Comparison of ENCODE assay signal across 10 mouse cellular contexts in the genomic region with DNA sequence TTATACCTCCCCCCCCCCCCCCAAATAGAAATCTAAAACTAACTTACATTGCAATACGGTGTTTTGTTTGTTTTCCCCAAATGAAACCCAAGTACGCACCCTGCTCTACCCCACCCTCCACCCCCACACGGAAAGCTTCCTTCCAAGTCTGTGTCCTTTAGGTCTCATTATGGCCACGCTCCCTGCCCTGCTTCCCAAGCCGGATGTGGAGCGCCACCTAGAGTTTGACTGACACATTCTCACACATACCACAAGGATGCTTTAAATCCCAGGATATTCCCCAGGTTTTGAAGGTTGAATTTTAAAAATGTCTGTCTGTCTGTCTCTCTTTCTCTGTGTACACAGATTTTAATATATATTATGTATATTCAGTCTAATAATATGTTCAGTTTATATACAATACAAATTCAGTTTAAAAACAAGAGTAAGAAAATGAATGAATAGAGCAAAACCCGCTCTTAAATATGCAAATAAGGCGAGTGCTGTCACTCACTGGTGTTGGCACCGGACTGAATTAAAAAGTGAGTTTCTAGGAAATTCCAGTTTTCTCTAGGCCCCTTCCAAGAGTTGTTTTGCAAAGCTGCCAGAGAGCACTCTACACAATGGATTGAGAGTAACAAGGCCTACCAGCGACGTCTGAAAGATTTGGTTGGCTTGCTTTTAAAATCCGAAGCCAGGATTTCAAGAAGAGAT.
DNase-seq lines count a peak whose midpoint lies in the region; ATAC-seq lines count a peak whose summit lies in the region.
"Had no signal": no experiment of that assay in that cellular context is flagged by ENCODE, and none has a peak within 500 bp of the region (broad histone marks: within the 10 kb centered on the region; RNA-seq: fewer than 3 reads in every experiment).

No protein-coding gene starts in this region.

- peak; percentile 75; the same call in 1 of the 2 replicates for ATAC-seq in embryonic facial prominence, embryonic 15.5 days (ENCODE audit: insufficient number of reproducible peaks, low FRiP score, low TSS enrichment, low read depth)
- no peak for ATAC-seq in granulocyte monocyte progenitor cell, adult 5-6 weeks (replicated peaks; ENCODE audit: poor library complexity, severe bottlenecking)

- intact Hi-C loops in left cerebral cortex, postnatal 25 days (cut with DNase I) = no loop called here

- no peaks in the 10 kb centered on the region for H3K27me3 ChIP-seq in embryonic facial prominence, embryonic 15.5 days
- H3K27me3 ChIP-seq: liver, embryonic 15.5 days had no signal

- peak; percentile 18 to 39 for DNase-seq in right cerebral cortex, adult 2 months (ENCODE audit: low spot score in 2 of 2)
- DNase-seq in right cerebral cortex, postnatal 36 days (ENCODE audit: low spot score in 2 of 2) = no peak
- peak; percentile 75 for DNase-seq in adrenal gland, postnatal 25 days
- peak; percentile 78 for DNase-seq in heart, postnatal 4 days
- peak; percentile 12 to 22 for DNase-seq in left cerebral cortex, postnatal 25 days (ENCODE audit: low spot score in 2 of 2)
- peak; percentile 76 for DNase-seq in retina, postnatal 1 day

- H3K4me3 ChIP-seq in embryonic facial prominence, embryonic 15.5 days (replicated peaks) = no peak overlapping the region
- H3K4me3 ChIP-seq: erythroblast, embryonic 14.5 days; liver, embryonic 15.5 days had no signal

- H3K36me3 ChIP-seq in embryonic facial prominence, embryonic 15.5 days = no peaks in the 10 kb centered on the region
- H3K36me3 ChIP-seq: liver, embryonic 15.5 days had no signal

- H3K4me2 ChIP-seq in embryonic facial prominence, embryonic 15.5 days (replicated peaks) = no peak overlapping the region
- H3K4me2 ChIP-seq: liver, embryonic 15.5 days had no signal

- no peaks in the 10 kb centered on the region for H3K9me3 ChIP-seq in embryonic facial prominence, embryonic 15.5 days (replicated peaks)
- H3K9me3 ChIP-seq: liver, embryonic 15.5 days had no signal

- H3K9ac ChIP-seq in embryonic facial prominence, embryonic 15.5 days = no peak overlapping the region
- H3K9ac ChIP-seq: liver, embryonic 15.5 days had no signal

- no peaks in the 10 kb centered on the region for H3K4me1 ChIP-seq in embryonic facial prominence, embryonic 15.5 days
- H3K4me1 ChIP-seq: liver, embryonic 15.5 days had no signal

- WGBS in embryonic facial prominence, embryonic 15.5 days = 45% methylated on average over 12 of the region's 12 CpGs

- H3K27ac ChIP-seq in embryonic facial prominence, embryonic 15.5 days (replicated peaks) = no peak overlapping the region
- H3K27ac ChIP-seq: liver, embryonic 15.5 days had no signal

Comparison
In these comparisons a context has a peak if more than half of its experiments do, and no peak if none do; other contexts are left out.
1. DNase-seq: peak in right cerebral cortex, adult 2 months (2 of 2), adrenal gland, postnatal 25 days (single experiment), heart, postnatal 4 days (single experiment), left cerebral cortex, postnatal 25 days (2 of 2) and retina, postnatal 1 day (single experiment); none in right cerebral cortex, postnatal 36 days (0 of 2).